Mouse (Mus musculus): ENCODE measurements around the gene Galnt15. TPM values are rescaled to one million over a fixed set of nuclear protein-coding genes. Genes with fewer than 3 reads are reported as not detected.

The Galnt15 gene
- 0.06 TPM for polyA plus RNA-seq (2017; shearing (Covaris generic))

GRCm38 (mm10) chr14:32028681-32029091, at the start of gene Galnt15:
Gene Galnt15, plus strand, starts transcription at chr14:32028989.

GRCm38 (mm10) chr14:32084761-32085485, 56.1 kb downstream of the Galnt15 start, which contains the start of gene Oxnad1:
Gene Oxnad1, plus strand, starts transcription at chr14:32085374.

GRCm38 (mm10) chr14:32085486-32086201, 56.9 kb downstream of the Galnt15 start, which contains the start of gene Dph3:
Gene Dph3, minus strand, starts transcription at chr14:32085729.

Other genes starting within 250 kb of the Galnt15 start
- 15.4 TPM for gene Ankrd28, start 198.3 kb upstream of the Galnt15 start, polyA plus RNA-seq (2017; shearing (Covaris generic))
- 33.3 TPM for gene Oxnad1, start 56.4 kb downstream of the Galnt15 start, polyA plus RNA-seq (2017; shearing (Covaris generic))
- 85.9 TPM for gene Dph3, start 56.7 kb downstream of the Galnt15 start, polyA plus RNA-seq (2017; shearing (Covaris generic))
- not detected for gene Msmb, start 113.0 kb downstream of the Galnt15 start, polyA plus RNA-seq (2017; shearing (Covaris generic))
- gene Ncoa4, start 130.9 kb downstream of the Galnt15 start, polyA plus RNA-seq (2017; shearing (Covaris generic)), result 122 TPM
- gene Timm23, start 172.9 kb downstream of the Galnt15 start, polyA plus RNA-seq (2017; shearing (Covaris generic)), result 127 TPM
- gene Parg, start 173.0 kb downstream of the Galnt15 start, polyA plus RNA-seq (2017; shearing (Covaris generic)), result 48.6 TPM